Mouse (Mus musculus) C2C12 (cell line): Measurements from ENCODE around the gene Nceh1. TPM values are rescaled to one million over a fixed set of nuclear protein-coding genes. Genes with fewer than 3 reads are reported as not detected.
A peak's percentile ranks its signal among the peaks of the same experiment; 100 is the strongest.

Source experiments
- H3K27me3 ChIP-seq: one replicate; pipeline ENCODE4 v1.6.1; 2011; ENCODE audit not compliant: control insufficient read depth, insufficient read depth, insufficient read length
- H3K36me3 ChIP-seq: one replicate; pipeline ENCODE4 v1.6.1; 2011; ENCODE audit not compliant: control insufficient read depth, insufficient read depth
- H3K4me3 ChIP-seq: one replicate; pipeline ENCODE4 v1.5.1; 2011; ENCODE audit warnings: mild to moderate bottlenecking, control low read depth; ENCODE audit not compliant: poor library complexity, insufficient read depth, severe bottlenecking
- H3K79me2 ChIP-seq: one replicate; pipeline ENCODE4 v1.6.1; 2011; ENCODE audit not compliant: control insufficient read depth, insufficient read depth
- H3K79me3 ChIP-seq: one replicate; pipeline ENCODE4 v1.6.1; 2011; ENCODE audit warnings: low read depth, control low read depth
- H3ac ChIP-seq: one replicate; pipeline ENCODE3; 2011; ENCODE audit warnings: low read depth; ENCODE audit not compliant: control insufficient read depth, insufficient read length
- CEBPB ChIP-seq: IDR thresholded peaks from one replicate; pipeline ENCODE4 v1.6.1; 2011; ENCODE audit warnings: low read depth, mild to moderate bottlenecking, control low read depth, moderate library complexity
- CTCF ChIP-seq: IDR thresholded peaks from one replicate; pipeline ENCODE4 v1.5.1; 2011; ENCODE audit not compliant: control insufficient read depth, insufficient read depth, insufficient read length
- FOSL1 ChIP-seq: IDR thresholded peaks from one replicate; pipeline ENCODE4 v1.8.0; 2011; ENCODE audit warnings: mild to moderate bottlenecking, low read length; ENCODE audit not compliant: poor library complexity, insufficient read depth, severe bottlenecking
- MAX ChIP-seq: IDR thresholded peaks from one replicate; pipeline ENCODE4 v1.6.1; 2011; ENCODE audit warnings: mild to moderate bottlenecking, control low read depth
- MYOD1 ChIP-seq: IDR thresholded peaks from one replicate; pipeline ENCODE4 v1.6.1; 2011; ENCODE audit warnings: low read depth; ENCODE audit not compliant: control insufficient read depth, insufficient read length
- MYOG ChIP-seq: IDR thresholded peaks from one replicate; pipeline ENCODE4 v1.6.1; 2011; ENCODE audit not compliant: control insufficient read depth, insufficient read length; ENCODE audit errors: extremely low read depth
- USF1 ChIP-seq: IDR thresholded peaks from one replicate; pipeline ENCODE4 v1.6.1; 2011; ENCODE audit warnings: low read depth, mild to moderate bottlenecking, control low read depth, moderate library complexity
- polyA plus RNA-seq: library from polyadenylated mRNA; unstranded; fragments of >200 nt; fragmentation: generic; extraction: Trizol; gene quantifications from one replicate; pipeline ENCODE4 v1.2.1, GENCODE M21; 2012; ENCODE audit warnings: missing spikeins

Nceh1 gene
- polyA plus RNA-seq, 1 experiment, result 8.3 TPM

DNA sequence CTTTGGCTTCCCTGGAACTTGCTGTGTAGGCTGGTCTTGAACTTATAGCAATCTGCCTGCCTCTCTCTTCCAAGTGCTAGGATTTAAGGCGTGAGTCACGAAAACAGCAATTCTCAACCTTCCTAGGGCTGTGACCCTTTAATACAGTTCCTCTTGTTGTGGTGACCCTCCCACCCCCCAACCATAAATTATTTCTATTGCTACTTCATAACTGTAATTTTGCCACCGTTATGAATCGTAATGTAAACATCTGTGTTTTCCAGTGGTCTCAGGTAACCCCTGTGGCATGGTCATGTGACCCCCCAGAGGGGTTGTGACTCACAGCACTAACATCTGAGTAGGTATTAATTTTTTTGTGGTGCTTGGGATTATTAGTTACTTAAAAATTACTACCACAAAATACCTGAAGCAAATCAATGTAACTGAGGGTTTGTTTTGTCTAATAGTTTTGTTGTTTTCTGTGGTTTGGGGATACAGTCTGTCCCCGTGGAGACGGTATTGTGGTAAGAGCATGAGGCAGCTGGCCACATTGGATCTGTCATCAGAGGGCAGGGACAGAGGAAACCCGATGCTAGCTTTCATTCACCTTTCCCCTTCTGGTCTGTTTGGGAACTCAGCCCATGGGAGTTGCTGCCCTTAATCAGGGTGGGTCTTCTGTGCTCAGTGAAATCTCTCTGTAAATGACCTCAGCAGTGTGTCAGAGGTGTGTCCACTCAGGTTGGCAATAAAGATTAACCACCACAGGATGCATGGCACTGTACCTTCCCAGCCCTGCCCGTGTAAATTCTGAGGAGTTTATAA lies 31.5 kb downstream of the Nceh1 start:
- Histone ChIP-seq H3ac (no peak overlapping the region), H3K27me3 (no peaks in the 10 kb centered on the region), H3K79me2 (no peaks in the 10 kb centered on the region), H3K79me3 (no peaks in the 10 kb centered on the region), H3K36me3 (no peaks in the 10 kb centered on the region), H3K4me3 (no peak overlapping the region)
- no peak for TF ChIP-seq MYOG
- peak; percentile 87 for TF ChIP-seq MYOD1
- no peak for TF ChIP-seq CEBPB
- no peak for TF ChIP-seq CTCF
- peak; percentile 70 for TF ChIP-seq FOSL1
- TF ChIP-seq MAX, result no peak
- peak; percentile 97 for TF ChIP-seq USF1

DNA sequence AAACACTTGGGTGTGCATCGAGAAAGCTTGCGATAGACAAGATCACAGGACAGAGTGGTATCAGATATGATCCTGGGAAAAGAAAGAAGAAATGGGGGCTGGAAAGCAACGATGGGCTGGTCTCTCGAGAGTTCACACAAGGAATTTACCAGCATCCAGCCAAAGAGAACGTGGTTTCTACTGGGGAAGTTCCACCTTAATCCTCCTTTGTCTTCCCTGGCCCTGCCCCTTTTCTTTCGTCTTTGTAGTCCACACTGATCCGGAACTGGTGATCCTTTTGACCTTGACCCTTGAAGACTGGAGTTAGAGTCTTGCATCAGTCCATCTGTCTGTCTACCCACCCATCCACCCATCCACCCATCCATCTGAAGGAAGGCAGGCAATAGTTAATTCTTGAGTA lies 34.6 kb downstream of the Nceh1 start:
- H3K4me3 ChIP-seq, result no peak overlapping the region
- H3K79me3 ChIP-seq, result no peaks in the 10 kb centered on the region
- no peaks in the 10 kb centered on the region for H3K79me2 ChIP-seq
- H3K36me3 ChIP-seq, result no peaks in the 10 kb centered on the region
- H3K27me3 ChIP-seq, result no peaks in the 10 kb centered on the region
- no peak overlapping the region for H3ac ChIP-seq
- TF ChIP-seq FOSL1, result no peak

DNA sequence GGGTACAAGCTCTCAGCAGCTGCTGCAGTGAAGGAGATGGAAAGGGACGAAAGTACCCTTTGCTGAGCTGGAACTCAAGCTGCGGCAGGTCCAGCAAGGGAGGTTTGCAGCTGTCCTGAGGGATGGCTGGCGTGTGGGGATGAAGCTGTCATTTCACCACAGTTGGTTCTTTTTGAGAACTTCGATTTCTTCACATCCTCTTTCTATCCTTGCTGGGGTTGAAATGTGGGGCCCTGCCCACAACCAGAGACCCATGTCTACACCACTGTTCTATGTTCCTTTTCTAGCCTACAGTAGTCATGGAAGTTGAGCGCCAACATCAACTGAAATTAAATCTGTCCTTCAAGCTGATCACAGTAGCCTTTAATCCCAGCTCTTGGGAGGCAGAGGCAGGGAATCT lies 35.8 kb downstream of the Nceh1 start:
- no peak overlapping the region for H3K4me3 ChIP-seq
- H3ac ChIP-seq, result no peak overlapping the region
- no peaks in the 10 kb centered on the region for H3K27me3 ChIP-seq
- no peaks in the 10 kb centered on the region for H3K79me2 ChIP-seq
- H3K36me3 ChIP-seq, result no peaks in the 10 kb centered on the region
- TF ChIP-seq USF1 (no peak), MYOG (no peak), CEBPB (no peak), MAX (no peak), MYOD1 (no peak), FOSL1 (no peak), CTCF (no peak)
- H3K79me3 ChIP-seq, result no peaks in the 10 kb centered on the region

DNA sequence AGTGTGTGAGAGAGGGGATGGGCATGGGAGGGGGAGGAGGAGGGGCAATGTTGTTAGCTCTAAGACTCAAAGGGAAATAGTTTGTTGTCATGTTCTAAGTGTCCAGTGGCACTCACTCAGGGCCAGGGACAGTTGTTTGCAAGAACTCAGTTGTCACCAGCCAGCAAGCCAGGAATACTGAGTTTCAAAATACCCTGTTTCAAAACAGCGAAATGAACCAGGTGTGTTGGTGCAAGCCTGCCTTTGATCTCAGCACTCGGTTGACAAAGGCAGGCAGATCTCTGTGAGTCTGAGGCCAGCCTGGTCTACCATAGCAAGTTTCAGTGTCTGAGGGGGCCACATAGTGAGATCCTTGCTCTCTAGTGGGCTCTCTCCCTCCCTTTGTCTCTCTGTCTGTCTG lies 39.3 kb downstream of the Nceh1 start:
- H3K79me2 ChIP-seq, result no peaks in the 10 kb centered on the region
- no peaks in the 10 kb centered on the region for H3K36me3 ChIP-seq
- no peak overlapping the region for H3K4me3 ChIP-seq

DNA sequence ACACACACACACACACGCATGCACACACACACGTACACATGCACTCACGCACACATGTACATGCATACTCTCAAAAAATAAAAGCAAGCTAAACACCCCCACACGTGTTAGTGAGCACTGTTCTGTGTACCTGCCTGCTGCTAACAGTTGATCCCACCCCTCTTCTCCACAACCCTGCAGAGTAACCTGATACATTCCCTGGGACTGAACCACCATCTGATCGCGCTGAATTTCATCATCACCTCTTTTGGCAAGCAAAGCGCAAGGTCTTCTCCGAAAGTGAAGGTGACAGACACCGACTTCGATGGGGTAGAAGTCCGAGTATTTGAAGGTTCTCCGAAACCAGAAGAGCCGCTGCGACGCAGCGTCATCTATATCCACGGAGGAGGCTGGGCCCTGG lies 39.7 kb downstream of the Nceh1 start:
- Histone ChIP-seq H3ac (no peak overlapping the region), H3K36me3 (no peaks in the 10 kb centered on the region), H3K4me3 (no peak overlapping the region), H3K79me3 (no peaks in the 10 kb centered on the region), H3K79me2 (no peaks in the 10 kb centered on the region), H3K27me3 (no peaks in the 10 kb centered on the region)
- TF ChIP-seq MYOG (no peak), USF1 (no peak), FOSL1 (no peak), CEBPB (no peak), MYOD1 (no peak), MAX (no peak), CTCF (no peak)

More for the DNA sequence above, 39.3 kb downstream of the Nceh1 start:
- H3K27me3 ChIP-seq, result no peaks in the 10 kb centered on the region
- H3ac ChIP-seq, result no peak overlapping the region
- no peaks in the 10 kb centered on the region for H3K79me3 ChIP-seq
- TF ChIP-seq MYOG (no peak), MYOD1 (no peak), FOSL1 (no peak), USF1 (no peak), CTCF (no peak), MAX (no peak), CEBPB (no peak)
